Mouse (Mus musculus): ENCODE measurements around the gene Tspan31. TPM values are rescaled to one million over a fixed set of nuclear protein-coding genes. Genes with fewer than 3 reads are reported as not detected.

Gene Tspan31
- polyA plus RNA-seq, 1 experiment from 2014 or later: 154 TPM

GRCm38 (mm10) chr10:127033301-127033741 lies 36.7 kb downstream of the Tspan31 start:
- no peaks in the 10 kb centered on the region for H3K9me3 ChIP-seq
- H3K4me2 ChIP-seq: no peak overlapping the region
- ATAC-seq (ENCODE audit: insufficient read depth, low FRiP score, low read depth): no peak
- H3K27me3 ChIP-seq (replicated peaks): no peaks in the 10 kb centered on the region
- no peak overlapping the region for H3K4me3 ChIP-seq (replicated peaks)
- H3K9ac ChIP-seq: no peak overlapping the region
- 72% methylated on average over 8 of the region's 8 CpGs for WGBS
- H3K4me1 ChIP-seq: peaks cover 4% of the 10 kb centered on the region; the same call in 1 of the 2 replicates
- no peak overlapping the region for H3K27ac ChIP-seq
- H3K36me3 ChIP-seq: peaks cover 7% of the 10 kb centered on the region

- no peaks in the 10 kb centered on the region for H3K9me3 ChIP-seq
- H3K27ac ChIP-seq: peak within 1 kb of the TSS; percentile 77; the same call in 1 of the 2 replicates
- peaks cover 23% of the 10 kb centered on the region for H3K36me3 ChIP-seq
- peak within 1 kb of the TSS; percentile 89 for H3K4me3 ChIP-seq (replicated peaks)
- peak; percentile 84 for ATAC-seq (ENCODE audit: insufficient read depth, low FRiP score, low read depth)
- H3K4me1 ChIP-seq: peaks cover 4% of the 10 kb centered on the region; the same call in 1 of the 2 replicates
- peak within 1 kb of the TSS; percentile 76 for H3K9ac ChIP-seq
- H3K27me3 ChIP-seq (replicated peaks): no peaks in the 10 kb centered on the region
- WGBS: 5% methylated on average over 55 of the region's 56 CpGs
- H3K4me2 ChIP-seq: peak within 1 kb of the TSS; percentile 67
Observed at GRCm38 (mm10) chr10:127030336-127031296, 39.4 kb downstream of the Tspan31 start, which contains the start of gene Tsfm. TSS of gene Tsfm (minus strand) at chr10:127030840.

- Histone ChIP-seq H3K27ac (no peak overlapping the region), H3K4me1 (no peaks in the 10 kb centered on the region), H3K27me3 (replicated peaks) (no peaks in the 10 kb centered on the region), H3K4me3 (replicated peaks) (no peak overlapping the region), H3K9ac (no peak overlapping the region), H3K9me3 (no peaks in the 10 kb centered on the region), H3K4me2 (no peak overlapping the region), H3K36me3 (peaks cover 13% of the 10 kb centered on the region)
- 73% methylated on average over 16 of the region's 16 CpGs for WGBS
- ATAC-seq (ENCODE audit: insufficient read depth, low FRiP score, low read depth): no peak
Observed at GRCm38 (mm10) chr10:127018422-127018821, 51.6 kb downstream of the Tspan31 start.

Other genes starting within 250 kb of the Tspan31 start
- 17.9 and 18.2 TPM in 2 replicates for gene Atp23, start 168.9 kb downstream of the Tspan31 start, polyA plus RNA-seq (2015; fragmentation: Nextera tagmentation; extraction: Ambion mirVana)
- gene Ctdsp2, start 91.5 kb downstream of the Tspan31 start, polyA plus RNA-seq (2015; fragmentation: Nextera tagmentation; extraction: Ambion mirVana): 57.0 and 63.2 TPM in 2 replicates
- gene Avil, start 69.6 kb downstream of the Tspan31 start, polyA plus RNA-seq (2015; fragmentation: Nextera tagmentation; extraction: Ambion mirVana): 0.52 and 0.60 TPM in 2 replicates
- gene Tsfm, start 39.4 kb downstream of the Tspan31 start, polyA plus RNA-seq (2015; fragmentation: Nextera tagmentation; extraction: Ambion mirVana): 79.9 and 85.2 TPM in 2 replicates
- gene Mettl1, start 28.9 kb downstream of the Tspan31 start, polyA plus RNA-seq (2015; fragmentation: Nextera tagmentation; extraction: Ambion mirVana): 54.3 and 55.2 TPM in 2 replicates
- 1.1 and 1.5 TPM in 2 replicates for gene Eef1akmt3, start 28.8 kb downstream of the Tspan31 start, polyA plus RNA-seq (2015; fragmentation: Nextera tagmentation; extraction: Ambion mirVana)
- gene Cyp27b1, start 22.0 kb downstream of the Tspan31 start, polyA plus RNA-seq (2015; fragmentation: Nextera tagmentation; extraction: Ambion mirVana): 0.17 and 0.32 TPM in 2 replicates
- 0.79 and 1.2 TPM in 2 replicates for gene March9, start 10.1 kb downstream of the Tspan31 start, polyA plus RNA-seq (2015; fragmentation: Nextera tagmentation; extraction: Ambion mirVana)
- gene Cdk4, start 6.7 kb downstream of the Tspan31 start, polyA plus RNA-seq (2015; fragmentation: Nextera tagmentation; extraction: Ambion mirVana): 1,443 and 1,450 TPM in 2 replicates
- gene Agap2, start 5.0 kb upstream of the Tspan31 start, polyA plus RNA-seq (2015; fragmentation: Nextera tagmentation; extraction: Ambion mirVana): 0.28 and 0.67 TPM in 2 replicates
- 100 and 108 TPM in 2 replicates for gene Os9, start 50.9 kb upstream of the Tspan31 start, polyA plus RNA-seq (2015; fragmentation: Nextera tagmentation; extraction: Ambion mirVana)
- gene B4galnt1, start 95.0 kb upstream of the Tspan31 start, polyA plus RNA-seq (2015; fragmentation: Nextera tagmentation; extraction: Ambion mirVana): 29.4 and 31.4 TPM in 2 replicates
- 1.1 and 1.3 TPM in 2 replicates for gene Slc26a10, start 110.4 kb upstream of the Tspan31 start, polyA plus RNA-seq (2015; fragmentation: Nextera tagmentation; extraction: Ambion mirVana)
- 65.9 and 69.9 TPM in 2 replicates for gene Arhgef25, start 119.8 kb upstream of the Tspan31 start, polyA plus RNA-seq (2015; fragmentation: Nextera tagmentation; extraction: Ambion mirVana)
- 90.4 and 106 TPM in 2 replicates for gene Dtx3, start 125.5 kb upstream of the Tspan31 start, polyA plus RNA-seq (2015; fragmentation: Nextera tagmentation; extraction: Ambion mirVana)
- gene Pip4k2c, start 141.3 kb upstream of the Tspan31 start, polyA plus RNA-seq (2015; fragmentation: Nextera tagmentation; extraction: Ambion mirVana): 29.9 and 32.3 TPM in 2 replicates
- gene Kif5a, start 193.1 kb upstream of the Tspan31 start, polyA plus RNA-seq (2015; fragmentation: Nextera tagmentation; extraction: Ambion mirVana): 5.6 and 6.2 TPM in 2 replicates
- gene Dctn2, start 196.1 kb upstream of the Tspan31 start, polyA plus RNA-seq (2015; fragmentation: Nextera tagmentation; extraction: Ambion mirVana): 161 and 169 TPM in 2 replicates
- 18.6 and 19.4 TPM in 2 replicates for gene Mbd6, start 218.8 kb upstream of the Tspan31 start, polyA plus RNA-seq (2015; fragmentation: Nextera tagmentation; extraction: Ambion mirVana)
- 109 and 110 TPM in 2 replicates for gene Mars, start 241.5 kb upstream of the Tspan31 start, polyA plus RNA-seq (2015; fragmentation: Nextera tagmentation; extraction: Ambion mirVana)